Mouse (Mus musculus) testis, adult 2 months (tissue): ENCODE results near the gene Nfyc. TPM values are rescaled to one million over a fixed set of nuclear protein-coding genes. Genes with fewer than 3 reads are reported as not detected.

Source experiments
- H3K27ac ChIP-seq: fragments of 200-500 bp; 2 replicates; pipeline ENCODE4 v1.5.1; 2012; ENCODE audit warnings: low read depth, low read length; ENCODE audit not compliant: control insufficient read depth, insufficient read depth
- H3K27me3 ChIP-seq: fragments of 200-500 bp; 2 replicates; pipeline ENCODE4 v1.6.1; 2012; ENCODE audit warnings: mild to moderate bottlenecking, low read length, moderate library complexity; ENCODE audit not compliant: control insufficient read depth, insufficient read depth
- H3K36me3 ChIP-seq: fragments of 200-500 bp; 2 replicates; pipeline ENCODE4 v1.6.1; 2012; ENCODE audit warnings: mild to moderate bottlenecking, low read length; ENCODE audit not compliant: control insufficient read depth, insufficient read depth
- H3K4me1 ChIP-seq: fragments of 200-500 bp; 2 replicates; pipeline ENCODE4 v1.6.1; 2012; ENCODE audit warnings: low read length; ENCODE audit not compliant: control insufficient read depth, insufficient read depth
- H3K4me3 ChIP-seq: fragments of 200-500 bp; 2 replicates; pipeline ENCODE4 v1.5.1; 2012; ENCODE audit warnings: low read depth, mild to moderate bottlenecking, low read length, moderate library complexity, mixed read lengths; ENCODE audit not compliant: control insufficient read depth
- CTCF ChIP-seq: fragments of 200-500 bp; IDR thresholded peaks from 2 replicates; pipeline ENCODE4 v1.5.1; 2012; ENCODE audit warnings: low read depth, mild to moderate bottlenecking, inconsistent platforms, low read length, moderate library complexity; ENCODE audit not compliant: control insufficient read depth, insufficient read depth, insufficient replicate concordance
- POLR2A ChIP-seq: fragments of 200-500 bp; IDR thresholded peaks from 2 replicates; pipeline ENCODE4 v1.6.1; 2012; ENCODE audit warnings: low read depth, mild to moderate bottlenecking, inconsistent platforms, low read length, moderate library complexity; ENCODE audit not compliant: control insufficient read depth
- polyA plus RNA-seq: library from polyadenylated mRNA; depleted of rRNA; stranded (reverse); fragments of >200 nt; gene quantifications from 2 replicates; pipeline ENCODE4 v1.2.3, GENCODE M21; 2012

Nfyc gene
- polyA plus RNA-seq, 1 experiment = 70.3 TPM

DNA sequence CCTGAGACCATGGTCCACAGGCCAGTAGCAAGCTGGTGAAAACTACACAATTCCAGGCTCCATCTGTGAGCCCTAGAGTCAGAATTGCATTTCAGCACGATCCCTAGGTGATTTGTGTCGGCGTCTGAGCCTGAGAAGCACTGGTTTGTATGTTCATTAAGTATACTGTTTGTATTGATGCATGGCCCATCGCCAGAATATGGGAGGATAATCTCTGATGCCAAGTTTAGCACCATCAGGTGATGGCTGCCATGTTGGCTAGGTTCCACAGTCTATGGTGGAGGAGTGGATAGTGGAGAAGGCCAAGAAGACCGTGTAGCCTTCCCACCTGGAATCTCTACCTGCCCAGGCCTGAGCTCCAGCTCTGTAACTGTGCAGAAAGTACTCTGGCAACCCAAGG, 36.9 kb upstream of the Nfyc start:
- no peak overlapping the region for H3K4me3 ChIP-seq
- TF ChIP-seq CTCF (no peak), POLR2A (no peak)
- no peak overlapping the region for H3K27ac ChIP-seq

GRCm38 (mm10) chr4:120866211-120866610, 34.8 kb upstream of the Nfyc start:
- no peak for TF ChIP-seq CTCF
- no peak for TF ChIP-seq POLR2A
- Histone ChIP-seq H3K27me3 (no peaks in the 10 kb centered on the region), H3K36me3 (no peaks in the 10 kb centered on the region), H3K4me1 (no peaks in the 10 kb centered on the region), H3K27ac (no peak overlapping the region), H3K4me3 (no peak overlapping the region)

More for the DNA sequence above, 36.9 kb upstream of the Nfyc start:
- Histone ChIP-seq H3K4me1 (no peaks in the 10 kb centered on the region), H3K36me3 (no peaks in the 10 kb centered on the region), H3K27me3 (no peaks in the 10 kb centered on the region)

DNA sequence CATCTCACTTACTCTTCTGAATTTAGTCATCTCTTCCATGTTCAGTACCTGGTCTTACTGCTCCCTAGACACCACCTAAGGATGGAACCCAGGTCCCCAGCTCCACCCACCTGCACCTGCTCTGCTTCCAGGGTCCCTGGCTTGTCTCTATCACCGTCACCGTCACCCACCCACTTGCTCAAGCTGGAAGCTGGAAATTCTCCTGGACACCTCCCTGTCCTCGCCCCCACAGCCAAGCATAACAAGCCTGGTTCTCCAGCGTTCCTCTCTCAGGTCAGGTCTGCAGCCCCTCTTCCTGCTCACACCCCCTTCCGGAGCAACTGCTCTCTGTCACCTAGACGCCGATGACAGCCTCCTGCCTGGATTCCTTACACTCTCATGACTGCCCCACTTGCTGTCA, 28.5 kb upstream of the Nfyc start:
- no peak overlapping the region for H3K27ac ChIP-seq
- peaks cover 3% of the 10 kb centered on the region; the same call in 1 of the 2 replicates for H3K4me1 ChIP-seq
- H3K36me3 ChIP-seq = no peaks in the 10 kb centered on the region
- H3K27me3 ChIP-seq = no peaks in the 10 kb centered on the region
- no peak overlapping the region for H3K4me3 ChIP-seq
- TF ChIP-seq POLR2A (no peak), CTCF (no peak)

DNA sequence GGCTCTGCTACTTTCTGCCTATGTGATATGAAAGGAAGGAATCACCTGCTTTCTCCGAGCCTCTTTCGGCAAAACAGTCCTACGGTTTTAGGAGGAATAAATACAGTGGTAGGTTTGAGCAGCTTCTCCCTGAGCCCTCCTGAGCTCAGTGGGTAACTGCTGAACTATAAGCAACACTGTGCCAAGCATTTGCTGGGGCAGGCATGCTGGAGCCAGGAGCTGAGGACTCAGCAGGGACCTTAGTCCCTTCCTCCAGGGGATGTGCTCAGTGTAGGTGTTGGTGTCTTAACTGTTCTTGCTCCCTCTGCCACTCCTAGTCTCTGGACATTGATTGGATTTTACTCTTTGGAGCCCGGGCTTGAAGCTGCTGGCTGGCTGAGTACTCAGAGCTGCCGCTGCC, 25.0 kb upstream of the Nfyc start:
- no peaks in the 10 kb centered on the region for H3K36me3 ChIP-seq
- no peak overlapping the region for H3K4me3 ChIP-seq
- H3K27me3 ChIP-seq = no peaks in the 10 kb centered on the region
- H3K4me1 ChIP-seq = peaks cover 5% of the 10 kb centered on the region
- TF ChIP-seq POLR2A (no peak), CTCF (no peak)
- no peak overlapping the region for H3K27ac ChIP-seq

DNA sequence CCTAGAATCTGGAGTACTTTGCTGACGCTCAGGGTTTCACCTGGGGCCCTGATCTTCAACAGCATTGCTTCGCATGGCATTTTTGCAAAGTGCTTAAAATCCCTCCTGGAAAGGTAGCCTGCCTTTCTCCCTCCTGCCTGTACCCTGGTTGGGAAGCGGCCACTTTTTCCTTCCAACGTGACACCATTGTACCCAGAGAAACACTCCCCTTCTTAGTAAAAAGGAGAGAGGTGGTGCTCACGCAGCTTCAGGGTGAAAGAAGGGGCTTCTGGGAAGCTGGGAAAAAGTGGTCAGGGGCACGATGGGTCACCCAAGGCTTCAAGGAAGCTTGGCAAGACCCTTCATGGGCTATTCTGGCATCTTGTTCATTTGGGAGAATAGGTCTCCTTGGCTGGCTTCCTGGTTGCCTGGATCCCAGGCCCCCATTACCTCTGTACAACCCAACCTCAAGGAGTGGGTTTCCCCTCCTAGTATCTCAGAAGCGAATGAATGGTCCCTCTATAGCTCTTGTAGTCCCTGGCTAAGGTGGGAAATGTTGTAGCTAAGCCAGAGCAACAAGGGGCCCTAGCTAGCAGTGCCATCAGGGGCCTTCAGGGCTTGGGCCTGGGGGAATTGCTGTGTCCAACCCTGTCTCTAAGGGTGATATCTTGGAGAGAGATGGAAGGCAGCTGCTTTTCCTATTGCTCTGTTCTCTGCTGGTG, 24.1 kb upstream of the Nfyc start:
- H3K27ac ChIP-seq = no peak overlapping the region
- H3K4me1 ChIP-seq = peaks cover 5% of the 10 kb centered on the region

DNA sequence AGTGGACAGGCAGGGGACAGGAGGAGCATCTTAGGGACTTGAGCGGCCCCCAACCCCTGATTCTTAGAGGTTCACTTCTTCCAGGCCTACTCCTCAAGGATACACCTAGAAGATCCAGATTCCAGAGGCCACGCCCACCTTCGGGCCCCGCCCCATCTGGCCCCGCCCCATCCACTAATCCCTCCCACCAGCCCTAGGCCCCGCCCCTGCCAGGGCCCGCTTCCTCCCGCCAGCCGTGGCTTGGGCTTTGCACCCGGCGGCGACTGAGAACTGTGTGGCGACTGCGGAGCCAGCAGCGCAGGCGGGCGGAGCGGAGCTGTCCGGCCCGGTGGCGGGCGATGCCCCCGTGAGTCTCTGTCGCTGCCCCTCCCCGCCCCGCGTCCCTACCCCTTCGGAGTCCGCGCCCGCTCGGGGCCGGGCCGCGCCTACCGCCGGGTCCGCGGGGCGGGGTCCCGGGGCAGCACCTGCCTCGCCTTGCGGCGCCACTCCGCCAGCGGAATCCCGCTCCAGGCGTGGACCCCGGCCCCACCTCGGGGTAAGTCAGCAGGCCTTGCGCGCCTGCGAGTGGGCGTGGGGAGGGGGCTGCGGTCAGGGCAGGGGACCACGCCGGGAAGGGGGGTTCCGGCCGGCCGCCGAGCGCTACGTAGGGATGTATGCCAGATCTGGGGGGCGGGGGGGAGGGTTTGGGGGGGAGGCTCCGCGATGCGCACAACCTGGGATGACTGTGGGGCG, 23.4 kb upstream of the Nfyc start, which contains the start of gene Rims3:
TSS of gene Rims3 (plus strand) at position 229 of the 732 bp plus-strand sequence.
- Histone ChIP-seq H3K4me1 (peaks cover 5% of the 10 kb centered on the region), H3K36me3 (no peaks in the 10 kb centered on the region), H3K27me3 (no peaks in the 10 kb centered on the region), H3K4me3 (peak within 1 kb of the TSS; percentile 80), H3K27ac (no peak within 1 kb of the TSS)
- TF ChIP-seq POLR2A (peak; percentile 50), CTCF (no peak)

More for the DNA sequence above, 24.1 kb upstream of the Nfyc start:
- Histone ChIP-seq H3K4me3 (no peak overlapping the region), H3K27me3 (no peaks in the 10 kb centered on the region), H3K36me3 (no peaks in the 10 kb centered on the region)
- TF ChIP-seq CTCF (no peak), POLR2A (no peak)

- H3K27me3 ChIP-seq = no peaks in the 10 kb centered on the region
- TF ChIP-seq CTCF (peak; percentile 86; the same call in 1 of the 2 replicates), POLR2A (no peak)
- no peak overlapping the region for H3K4me3 ChIP-seq
Measured at GRCm38 (mm10) chr4:120850946-120851345, 19.6 kb upstream of the Nfyc start.

More at GRCm38 (mm10) chr4:120850946-120851345, 19.6 kb upstream of the Nfyc start:
- no peaks in the 10 kb centered on the region for H3K36me3 ChIP-seq
- no peak overlapping the region for H3K27ac ChIP-seq
- peaks cover 5% of the 10 kb centered on the region for H3K4me1 ChIP-seq
